Mouse (Mus musculus): ENCODE results near the gene Rab37. TPM values are rescaled to one million over a fixed set of nuclear protein-coding genes. Genes with fewer than 3 reads are reported as not detected.

Gene Rab37
- polyA plus RNA-seq, 1 experiment: 0.99 TPM

DNA sequence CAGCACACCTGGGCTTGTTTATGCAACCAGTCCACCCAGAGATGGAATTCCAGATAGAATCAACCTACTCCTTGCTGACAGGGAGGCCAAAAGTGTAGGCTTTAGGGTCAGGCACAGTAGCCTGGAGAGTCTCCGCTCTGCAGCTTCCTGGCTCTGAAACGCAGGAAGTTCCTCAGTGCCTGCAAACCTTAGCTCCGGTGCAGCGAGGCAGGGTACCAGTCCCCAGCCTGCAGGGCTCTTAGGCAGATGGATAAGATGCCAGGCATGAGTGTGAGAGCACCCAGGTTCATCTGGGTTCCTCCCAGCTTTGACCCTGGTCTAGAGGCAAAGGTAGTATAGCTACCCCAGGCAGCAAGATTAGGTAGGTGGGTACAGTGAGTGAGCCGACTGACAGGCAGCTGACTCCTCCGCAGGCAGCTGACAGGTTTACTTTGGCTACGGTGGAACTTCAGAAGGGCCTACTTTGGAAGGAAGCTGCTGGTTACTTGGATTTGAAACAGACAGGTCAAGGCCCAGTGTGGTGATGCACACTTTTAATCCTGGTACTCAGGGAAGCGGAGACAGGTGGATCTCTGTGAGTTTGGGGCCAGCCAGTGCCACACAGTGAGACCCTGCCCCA, 76.5 kb downstream of the Rab37 start:
- Histone ChIP-seq H3K4me1 (ENCODE audit: control insufficient read depth, insufficient read depth, low read length) (peaks cover 10% of the 10 kb centered on the region), H3K27ac (ENCODE audit: insufficient read depth, low read length) (no peak overlapping the region), H3K9ac (ENCODE audit: low read depth, poor library complexity, severe bottlenecking) (no peak overlapping the region), H3K36me3 (ENCODE audit: control insufficient read depth, insufficient read depth, low read length, poor library complexity, severe bottlenecking) (no peaks in the 10 kb centered on the region), H3K9me3 (replicated peaks; ENCODE audit: control insufficient read depth, insufficient read depth, low read length, poor library complexity, severe bottlenecking) (no peaks in the 10 kb centered on the region), H3K4me3 (ENCODE audit: low read depth, low read length) (no peak overlapping the region), H3K27me3 (ENCODE audit: control insufficient read depth, insufficient read depth, low read length, poor library complexity, severe bottlenecking) (no peaks in the 10 kb centered on the region)
- TF ChIP-seq POLR2A (IDR thresholded peaks at IDR 0.05; ENCODE audit: insufficient read depth, low read length): no peak
- no peak for TF ChIP-seq EP300 (IDR thresholded peaks at IDR 0.05; ENCODE audit: insufficient read depth, low read depth, low read length)
- TF ChIP-seq CTCF (IDR thresholded peaks at IDR 0.05; ENCODE audit: low read depth, low read length): no peak

- no peaks in the 10 kb centered on the region for H3K27me3 ChIP-seq (ENCODE audit: control insufficient read depth, insufficient read depth, low read length, poor library complexity, severe bottlenecking)
- TF ChIP-seq CTCF (IDR thresholded peaks at IDR 0.05; ENCODE audit: low read depth, low read length) (no peak), EP300 (IDR thresholded peaks at IDR 0.05; ENCODE audit: insufficient read depth, low read depth, low read length) (no peak), POLR2A (IDR thresholded peaks at IDR 0.05; ENCODE audit: insufficient read depth, low read length) (no peak)
- no peaks in the 10 kb centered on the region for H3K9me3 ChIP-seq (replicated peaks; ENCODE audit: control insufficient read depth, insufficient read depth, low read length, poor library complexity, severe bottlenecking)
- H3K36me3 ChIP-seq (ENCODE audit: control insufficient read depth, insufficient read depth, low read length, poor library complexity, severe bottlenecking): no peaks in the 10 kb centered on the region
- no peak overlapping the region for H3K4me3 ChIP-seq (ENCODE audit: low read depth, low read length)
- H3K4me1 ChIP-seq (ENCODE audit: control insufficient read depth, insufficient read depth, low read length): peaks cover 11% of the 10 kb centered on the region
- no peak overlapping the region for H3K9ac ChIP-seq (ENCODE audit: low read depth, poor library complexity, severe bottlenecking)
- no peak overlapping the region for H3K27ac ChIP-seq (ENCODE audit: insufficient read depth, low read length)
These were observed 78.2 kb downstream of the Rab37 start for GRCm38 (mm10) chr11:115169430-115169829.

DNA sequence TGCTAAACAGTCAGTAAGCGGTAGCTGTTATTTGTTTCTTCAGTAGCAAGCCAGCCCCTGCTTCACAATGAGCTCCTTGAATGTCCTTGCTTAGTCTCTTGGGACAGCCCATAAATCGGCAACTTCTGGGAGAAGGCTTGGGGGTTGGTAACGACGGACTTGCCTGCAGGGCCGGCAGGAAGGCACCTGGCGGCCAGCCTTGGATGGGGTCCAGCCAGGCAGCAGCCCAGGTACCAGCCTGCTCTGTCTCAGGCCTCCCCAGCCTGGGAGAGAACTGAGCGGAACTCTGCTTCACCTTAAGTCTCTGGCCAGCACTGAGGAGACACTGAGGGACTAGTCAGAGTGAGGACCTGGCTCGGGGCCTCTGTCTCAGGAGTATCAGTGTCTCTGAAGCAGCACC, 79.9 kb downstream of the Rab37 start:
- Histone ChIP-seq H3K9me3 (replicated peaks; ENCODE audit: control insufficient read depth, insufficient read depth, low read length, poor library complexity, severe bottlenecking) (no peaks in the 10 kb centered on the region), H3K9ac (ENCODE audit: low read depth, poor library complexity, severe bottlenecking) (no peak overlapping the region), H3K4me3 (ENCODE audit: low read depth, low read length) (no peak overlapping the region), H3K4me1 (ENCODE audit: control insufficient read depth, insufficient read depth, low read length) (peaks cover 19% of the 10 kb centered on the region), H3K27ac (ENCODE audit: insufficient read depth, low read length) (no peak overlapping the region), H3K36me3 (ENCODE audit: control insufficient read depth, insufficient read depth, low read length, poor library complexity, severe bottlenecking) (no peaks in the 10 kb centered on the region), H3K27me3 (ENCODE audit: control insufficient read depth, insufficient read depth, low read length, poor library complexity, severe bottlenecking) (no peaks in the 10 kb centered on the region)
- TF ChIP-seq CTCF (IDR thresholded peaks at IDR 0.05; ENCODE audit: low read depth, low read length): no peak
- no peak for TF ChIP-seq EP300 (IDR thresholded peaks at IDR 0.05; ENCODE audit: insufficient read depth, low read depth, low read length)
- TF ChIP-seq POLR2A (IDR thresholded peaks at IDR 0.05; ENCODE audit: insufficient read depth, low read length): no peak

- H3K27me3 ChIP-seq (ENCODE audit: control insufficient read depth, insufficient read depth, low read length, poor library complexity, severe bottlenecking): no peaks in the 10 kb centered on the region
- peaks cover 28% of the 10 kb centered on the region for H3K4me1 ChIP-seq (ENCODE audit: control insufficient read depth, insufficient read depth, low read length)
- no peak for TF ChIP-seq POLR2A (IDR thresholded peaks at IDR 0.05; ENCODE audit: insufficient read depth, low read length)
- TF ChIP-seq CTCF (IDR thresholded peaks at IDR 0.05; ENCODE audit: low read depth, low read length): no peak
- peak; percentile 74 for TF ChIP-seq EP300 (IDR thresholded peaks at IDR 0.05; ENCODE audit: insufficient read depth, low read depth, low read length)
- no peak overlapping the region for H3K4me3 ChIP-seq (ENCODE audit: low read depth, low read length)
- H3K9me3 ChIP-seq (replicated peaks; ENCODE audit: control insufficient read depth, insufficient read depth, low read length, poor library complexity, severe bottlenecking): no peaks in the 10 kb centered on the region
- H3K27ac ChIP-seq (ENCODE audit: insufficient read depth, low read length): peak overlapping the region; percentile 71
- H3K36me3 ChIP-seq (ENCODE audit: control insufficient read depth, insufficient read depth, low read length, poor library complexity, severe bottlenecking): no peaks in the 10 kb centered on the region
- no peak overlapping the region for H3K9ac ChIP-seq (ENCODE audit: low read depth, poor library complexity, severe bottlenecking)
These were observed 81.6 kb downstream of the Rab37 start for GRCm38 (mm10) chr11:115172825-115173287.

- Histone ChIP-seq H3K27ac (ENCODE audit: insufficient read depth, low read length) (peak overlapping the region; percentile 72), H3K4me1 (ENCODE audit: control insufficient read depth, insufficient read depth, low read length) (peaks cover 28% of the 10 kb centered on the region), H3K4me3 (ENCODE audit: low read depth, low read length) (no peak overlapping the region; the same call in 1 of the 2 replicates), H3K9me3 (replicated peaks; ENCODE audit: control insufficient read depth, insufficient read depth, low read length, poor library complexity, severe bottlenecking) (no peaks in the 10 kb centered on the region), H3K9ac (ENCODE audit: low read depth, poor library complexity, severe bottlenecking) (peak overlapping the region; percentile 26), H3K27me3 (ENCODE audit: control insufficient read depth, insufficient read depth, low read length, poor library complexity, severe bottlenecking) (no peaks in the 10 kb centered on the region), H3K36me3 (ENCODE audit: control insufficient read depth, insufficient read depth, low read length, poor library complexity, severe bottlenecking) (no peaks in the 10 kb centered on the region)
- TF ChIP-seq EP300 (IDR thresholded peaks at IDR 0.05; ENCODE audit: insufficient read depth, low read depth, low read length) (peak; percentile 92), CTCF (IDR thresholded peaks at IDR 0.05; ENCODE audit: low read depth, low read length) (no peak)
These were observed 82.5 kb downstream of the Rab37 start for GRCm38 (mm10) chr11:115173549-115174339.
